Mouse (Mus musculus) C2C12 (cell line): ENCODE data around the gene Lrrc41. TPM values are rescaled to one million over a fixed set of nuclear protein-coding genes. Genes with fewer than 3 reads are reported as not detected.

Experiments
- H3K27me3 ChIP-seq: one replicate; pipeline ENCODE4 v1.6.1; 2011; ENCODE audit not compliant: control insufficient read depth, insufficient read depth, insufficient read length
- H3K36me3 ChIP-seq: one replicate; pipeline ENCODE4 v1.6.1; 2011; ENCODE audit not compliant: control insufficient read depth, insufficient read depth
- H3K4me3 ChIP-seq: one replicate; pipeline ENCODE4 v1.5.1; 2011; ENCODE audit warnings: mild to moderate bottlenecking, control low read depth; ENCODE audit not compliant: poor library complexity, insufficient read depth, severe bottlenecking
- H3K79me2 ChIP-seq: one replicate; pipeline ENCODE4 v1.6.1; 2011; ENCODE audit not compliant: control insufficient read depth, insufficient read depth
- H3K79me3 ChIP-seq: one replicate; pipeline ENCODE4 v1.6.1; 2011; ENCODE audit warnings: low read depth, control low read depth
- H3ac ChIP-seq: one replicate; pipeline ENCODE3; 2011; ENCODE audit warnings: low read depth; ENCODE audit not compliant: control insufficient read depth, insufficient read length
- CEBPB ChIP-seq: IDR thresholded peaks from one replicate; pipeline ENCODE4 v1.6.1; 2011; ENCODE audit warnings: low read depth, mild to moderate bottlenecking, control low read depth, moderate library complexity
- CTCF ChIP-seq: IDR thresholded peaks from one replicate; pipeline ENCODE4 v1.5.1; 2011; ENCODE audit not compliant: control insufficient read depth, insufficient read depth, insufficient read length
- FOSL1 ChIP-seq: IDR thresholded peaks from one replicate; pipeline ENCODE4 v1.8.0; 2011; ENCODE audit warnings: mild to moderate bottlenecking, low read length; ENCODE audit not compliant: poor library complexity, insufficient read depth, severe bottlenecking
- MAX ChIP-seq: IDR thresholded peaks from one replicate; pipeline ENCODE4 v1.6.1; 2011; ENCODE audit warnings: mild to moderate bottlenecking, control low read depth
- MYOD1 ChIP-seq: IDR thresholded peaks from one replicate; pipeline ENCODE4 v1.6.1; 2011; ENCODE audit warnings: low read depth; ENCODE audit not compliant: control insufficient read depth, insufficient read length
- MYOG ChIP-seq: IDR thresholded peaks from one replicate; pipeline ENCODE4 v1.6.1; 2011; ENCODE audit not compliant: control insufficient read depth, insufficient read length; ENCODE audit errors: extremely low read depth
- USF1 ChIP-seq: IDR thresholded peaks from one replicate; pipeline ENCODE4 v1.6.1; 2011; ENCODE audit warnings: low read depth, mild to moderate bottlenecking, control low read depth, moderate library complexity
- polyA plus RNA-seq: library from polyadenylated mRNA; unstranded; fragments of >200 nt; fragmentation: generic; extraction: Trizol; gene quantifications from one replicate; pipeline ENCODE4 v1.2.1, GENCODE M21; 2012; ENCODE audit warnings: missing spikeins

Gene Lrrc41
- polyA plus RNA-seq, 1 experiment, result 42.6 TPM

DNA sequence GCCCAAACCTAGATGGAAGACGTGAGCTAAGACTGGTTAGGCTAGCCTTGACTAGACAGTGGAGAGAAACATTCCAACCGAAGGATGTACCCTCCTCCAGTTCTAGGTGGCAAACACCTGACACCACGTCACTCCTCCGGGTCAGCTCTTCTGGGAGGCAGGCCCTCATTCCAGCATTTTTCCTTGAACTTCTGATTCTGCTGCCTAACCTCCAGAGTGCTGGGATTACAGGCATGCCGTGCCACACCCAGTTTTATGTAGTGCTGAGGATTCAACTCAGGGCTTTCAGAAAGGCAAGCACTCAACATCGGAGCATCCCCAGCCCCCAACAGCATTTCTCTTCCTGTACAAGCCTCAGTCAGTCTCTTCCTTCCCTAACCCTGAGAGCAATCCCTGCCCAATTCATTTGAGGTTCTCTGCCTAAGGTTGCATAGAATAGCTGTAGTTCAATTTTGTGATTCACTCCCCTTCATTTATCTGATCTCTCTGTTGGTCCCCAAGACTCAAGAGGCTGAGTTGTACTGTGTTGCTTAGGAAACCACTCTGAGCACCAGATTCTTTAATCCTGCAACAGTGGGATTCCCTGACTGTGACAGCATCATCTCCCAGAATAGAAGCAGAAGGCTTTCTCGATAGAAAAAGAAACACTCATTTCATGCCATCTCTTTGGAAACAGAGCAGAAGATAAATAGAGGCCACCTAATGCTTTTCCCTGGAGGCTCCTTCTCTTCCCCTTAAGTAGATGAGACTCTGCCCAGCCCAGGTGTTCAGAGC, 65.9 kb downstream of the Lrrc41 start:
- no peaks in the 10 kb centered on the region for H3K79me2 ChIP-seq
- peaks cover 2% of the 10 kb centered on the region for H3K36me3 ChIP-seq
- H3K4me3 ChIP-seq, result no peak overlapping the region
- H3ac ChIP-seq, result no peak overlapping the region
- H3K27me3 ChIP-seq, result no peaks in the 10 kb centered on the region
- H3K79me3 ChIP-seq, result no peaks in the 10 kb centered on the region
- no peak for TF ChIP-seq CTCF
- no peak for TF ChIP-seq MAX
- TF ChIP-seq FOSL1, result no peak
- TF ChIP-seq MYOD1, result no peak
- TF ChIP-seq USF1, result no peak
- TF ChIP-seq CEBPB, result no peak
- TF ChIP-seq MYOG, result no peak

DNA sequence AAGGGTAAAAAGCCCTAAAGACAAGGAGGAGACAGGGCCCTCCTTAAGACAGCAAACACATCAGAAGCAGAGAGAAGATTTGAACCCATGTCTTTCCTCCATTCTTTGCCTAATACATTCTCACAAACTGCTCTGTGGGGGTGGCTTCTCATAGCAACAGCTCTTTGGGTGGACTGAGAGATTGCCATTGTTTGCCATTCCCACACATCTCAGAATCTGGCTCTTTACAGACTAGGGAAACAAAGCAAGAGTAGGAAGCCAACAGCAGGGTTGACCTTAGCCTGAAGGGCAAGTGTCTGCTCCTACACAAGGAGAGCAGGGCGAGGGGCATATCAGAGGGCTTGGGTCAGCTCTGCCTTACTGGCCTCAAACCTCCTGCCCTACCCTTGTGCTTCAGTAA, 66.7 kb downstream of the Lrrc41 start:
- no peaks in the 10 kb centered on the region for H3K79me3 ChIP-seq
- no peaks in the 10 kb centered on the region for H3K79me2 ChIP-seq
- no peaks in the 10 kb centered on the region for H3K27me3 ChIP-seq
- no peak for TF ChIP-seq MYOG
- no peak for TF ChIP-seq FOSL1
- no peak for TF ChIP-seq MYOD1
- no peak for TF ChIP-seq USF1
- no peak for TF ChIP-seq CTCF
- TF ChIP-seq CEBPB, result no peak
- no peak overlapping the region for H3ac ChIP-seq
- H3K4me3 ChIP-seq, result no peak overlapping the region
- no peaks in the 10 kb centered on the region for H3K36me3 ChIP-seq

- no peak overlapping the region for H3K4me3 ChIP-seq
- H3K27me3 ChIP-seq, result no peaks in the 10 kb centered on the region
- no peaks in the 10 kb centered on the region for H3K79me3 ChIP-seq
- H3ac ChIP-seq, result no peak overlapping the region
- no peak for TF ChIP-seq USF1
- no peak for TF ChIP-seq MAX
- TF ChIP-seq MYOG, result no peak
- no peak for TF ChIP-seq MYOD1
- TF ChIP-seq FOSL1, result no peak
- TF ChIP-seq CEBPB, result no peak
- TF ChIP-seq CTCF, result no peak
- no peaks in the 10 kb centered on the region for H3K79me2 ChIP-seq
- no peaks in the 10 kb centered on the region for H3K36me3 ChIP-seq
These were observed 67.2 kb downstream of the Lrrc41 start for GRCm38 (mm10) chr4:116142269-116142668.

DNA sequence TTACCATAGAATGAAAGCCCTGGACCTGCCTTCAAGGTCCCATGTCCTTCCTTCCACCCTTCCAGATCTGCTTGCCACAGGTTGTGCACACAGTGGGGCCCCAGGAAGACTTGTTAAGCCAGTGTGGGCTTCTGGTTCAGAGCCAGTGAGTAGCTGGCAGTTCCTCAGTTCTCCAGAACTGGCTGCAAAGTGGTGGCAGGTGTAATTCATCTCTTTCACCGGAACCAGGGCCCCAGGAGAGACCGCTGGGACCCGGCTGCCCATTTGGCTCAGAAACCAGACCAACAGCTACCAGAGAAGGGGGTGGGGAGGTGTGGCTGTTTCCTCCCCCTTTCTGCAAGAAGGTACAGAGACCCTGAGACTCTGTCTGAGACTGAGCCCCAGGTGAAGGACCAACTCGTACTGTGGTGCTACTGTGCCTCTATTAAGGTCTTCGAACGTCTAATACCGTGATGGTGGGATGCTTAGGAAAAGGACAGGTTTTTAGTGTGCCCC, 68.3 kb downstream of the Lrrc41 start:
- H3K36me3 ChIP-seq, result no peaks in the 10 kb centered on the region

GRCm38 (mm10) chr4:116143891-116144717, 69.0 kb downstream of the Lrrc41 start:
- Histone ChIP-seq H3ac (peak overlapping the region; percentile 60), H3K27me3 (no peaks in the 10 kb centered on the region), H3K4me3 (peak overlapping the region; percentile 50), H3K79me2 (no peaks in the 10 kb centered on the region), H3K79me3 (no peaks in the 10 kb centered on the region), H3K36me3 (no peaks in the 10 kb centered on the region)
- no peak for TF ChIP-seq MYOD1
- no peak for TF ChIP-seq MYOG
- no peak for TF ChIP-seq CEBPB
- no peak for TF ChIP-seq CTCF
- TF ChIP-seq MAX, result no peak
- no peak for TF ChIP-seq USF1
- no peak for TF ChIP-seq FOSL1

More for the DNA sequence above, 68.3 kb downstream of the Lrrc41 start:
- Histone ChIP-seq H3ac (no peak overlapping the region), H3K27me3 (no peaks in the 10 kb centered on the region), H3K79me3 (no peaks in the 10 kb centered on the region), H3K4me3 (no peak overlapping the region), H3K79me2 (no peaks in the 10 kb centered on the region)
- no peak for TF ChIP-seq MAX
- no peak for TF ChIP-seq MYOG
- TF ChIP-seq CEBPB, result no peak
- no peak for TF ChIP-seq CTCF
- TF ChIP-seq FOSL1, result no peak
- no peak for TF ChIP-seq USF1
- no peak for TF ChIP-seq MYOD1

Other genes with a start within 250 kb of the Lrrc41 start
- gene Mob3c, start 247.2 kb upstream of the Lrrc41 start, polyA plus RNA-seq, result 3.5 TPM
- gene Mknk1, start 236.1 kb upstream of the Lrrc41 start, polyA plus RNA-seq, result 15.3 TPM
- gene Kncn, start 190.9 kb upstream of the Lrrc41 start, polyA plus RNA-seq, result not detected
- gene 6430628N08Rik, start 184.6 kb upstream of the Lrrc41 start, polyA plus RNA-seq, result not detected
- gene Dmbx1, start 135.3 kb upstream of the Lrrc41 start, polyA plus RNA-seq, result 0.02 TPM
- gene Faah, start 57.3 kb upstream of the Lrrc41 start, polyA plus RNA-seq, result 0.06 TPM
- gene Nsun4, start 21.4 kb upstream of the Lrrc41 start, polyA plus RNA-seq, result 12.0 TPM
- 769 TPM for gene Uqcrh, start 198 bp upstream of the Lrrc41 start, polyA plus RNA-seq
- gene Rad54l, start 48.4 kb downstream of the Lrrc41 start, polyA plus RNA-seq, result 11.5 TPM
- 60.4 TPM for gene Pomgnt1, start 48.6 kb downstream of the Lrrc41 start, polyA plus RNA-seq
- gene Lurap1, start 76.1 kb downstream of the Lrrc41 start, polyA plus RNA-seq, result 1.4 TPM
- gene Tspan1, start 92.3 kb downstream of the Lrrc41 start, polyA plus RNA-seq, result 0.02 TPM
- not detected for gene 1700042G07Rik, start 98.1 kb downstream of the Lrrc41 start, polyA plus RNA-seq
- gene Gm49337, start 98.1 kb downstream of the Lrrc41 start, polyA plus RNA-seq, result not detected
- 6.0 TPM for gene Pik3r3, start 146.3 kb downstream of the Lrrc41 start, polyA plus RNA-seq